Comparison of ENCODE assay signal across 23 mouse cellular contexts in the genomic region with DNA sequence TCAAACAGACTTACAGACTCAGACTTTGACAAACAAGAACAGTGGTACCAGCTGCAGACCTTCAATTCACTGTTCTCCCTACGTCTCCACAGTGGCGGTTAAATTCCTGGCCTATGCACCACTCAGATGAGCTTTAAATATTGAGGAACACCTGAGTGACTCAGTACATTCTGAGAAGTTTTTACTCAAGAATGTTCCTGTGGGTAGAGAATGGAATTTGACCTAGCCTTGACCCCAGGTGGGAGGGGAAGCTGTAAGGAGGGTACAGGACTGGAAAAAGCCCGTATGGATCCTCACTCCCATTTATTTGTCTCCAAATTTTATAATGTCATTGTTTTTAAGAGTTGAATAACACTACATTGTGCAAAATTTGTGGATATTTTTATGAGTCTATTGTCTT.
"Had no signal": no experiment of that assay in that cellular context is flagged by ENCODE, and none has a peak within 500 bp of the region (broad histone marks: within the 10 kb centered on the region; RNA-seq: fewer than 3 reads in every experiment).

No protein-coding gene starts in this region.

- DNase-seq: gastrocnemius, adult 2 months; gastrocnemius, postnatal 10 days; gastrocnemius, postnatal 25 days; heart, adult 18-20 months; heart, postnatal 10 days; heart, postnatal 4 days; kidney, adult 18-20 months; kidney, adult 8-10 months; kidney, postnatal 10 days; kidney, postnatal 25 days; kidney, postnatal 4 days; left cerebral cortex, postnatal 4 days had no signal

- H3K9me3 ChIP-seq: heart, embryonic 10.5 days; hindbrain, embryonic 10.5 days; hindbrain, embryonic 12.5 days; intestine, embryonic 15.5 days; limb, embryonic 13.5 days; limb, embryonic 15.5 days; liver, embryonic 12.5 days had no signal

- H3K4me3 ChIP-seq: gastrocnemius, adult 2 months; heart, embryonic 10.5 days; heart, embryonic 12.5 days; hindbrain, embryonic 10.5 days; hindbrain, embryonic 12.5 days; intestine, embryonic 15.5 days; layer of hippocampus, adult 2 months; left cerebral cortex, adult 2 months; limb, embryonic 13.5 days; limb, embryonic 15.5 days; liver, embryonic 12.5 days had no signal

- H3K27ac ChIP-seq: gastrocnemius, adult 2 months; heart, embryonic 10.5 days; hindbrain, embryonic 10.5 days; hindbrain, embryonic 12.5 days; hindbrain, embryonic 14.5 days; intestine, embryonic 15.5 days; layer of hippocampus, adult 2 months; left cerebral cortex, adult 2 months; limb, embryonic 13.5 days; limb, embryonic 15.5 days; liver, embryonic 12.5 days had no signal

- H3K27me3 ChIP-seq: heart, embryonic 12.5 days; hindbrain, embryonic 12.5 days; intestine, embryonic 15.5 days; limb, embryonic 13.5 days; limb, embryonic 15.5 days; liver, embryonic 12.5 days had no signal

- H3K36me3 ChIP-seq: heart, embryonic 10.5 days; heart, embryonic 12.5 days; hindbrain, embryonic 10.5 days; hindbrain, embryonic 12.5 days; intestine, embryonic 15.5 days; limb, embryonic 13.5 days; limb, embryonic 15.5 days; liver, embryonic 12.5 days had no signal

- H3K4me1 ChIP-seq: heart, embryonic 10.5 days; heart, embryonic 12.5 days; hindbrain, embryonic 10.5 days; hindbrain, embryonic 12.5 days; intestine, embryonic 15.5 days; limb, embryonic 13.5 days; limb, embryonic 15.5 days; liver, embryonic 12.5 days had no signal
